Mouse (Mus musculus) gastrocnemius, postnatal 4 days (tissue): ENCODE results near the gene Plxna2. TPM values are rescaled to one million over a fixed set of nuclear protein-coding genes. Genes with fewer than 3 reads are reported as not detected.
A peak's percentile ranks its signal among the peaks of the same experiment; 100 is the strongest.

Experiments used
- DNase-seq, 2 experiments: peaks; one replicate each; pipeline ENCODE4 v3.0.0; 2021 to 2022; ENCODE audit warnings: low spot score in 2 of 2, mixed read lengths in 2 of 2
- long read RNA-seq, 2 experiments: library from polyadenylated mRNA; stranded (forward); transcript quantifications; one replicate each; pipeline ENCODE4 v2.0.0; 2021
- total RNA-seq, 2 experiments: library from RNA; stranded (reverse); gene quantifications; 2 replicates each; pipeline ENCODE4 v1.2.3; 2021

The Plxna2 gene
- total RNA-seq, result 10 to 100 TPM; 27.2 to 31.9 TPM
- long read RNA-seq, experiment 1, full-length matches to known transcripts, result 1 of 7 reads
- long read RNA-seq, experiment 1, partial matches to known transcripts, result 3 of 7 reads
- long read RNA-seq, experiment 1, other reads (novel, unspliced or antisense), result 3 of 7 reads
- long read RNA-seq, experiment 2, full-length matches to known transcripts, result 3 of 9 reads
- long read RNA-seq, experiment 2, partial matches to known transcripts, result 3 of 9 reads
- long read RNA-seq, experiment 2, other reads (novel, unspliced or antisense), result 3 of 9 reads

DNA sequence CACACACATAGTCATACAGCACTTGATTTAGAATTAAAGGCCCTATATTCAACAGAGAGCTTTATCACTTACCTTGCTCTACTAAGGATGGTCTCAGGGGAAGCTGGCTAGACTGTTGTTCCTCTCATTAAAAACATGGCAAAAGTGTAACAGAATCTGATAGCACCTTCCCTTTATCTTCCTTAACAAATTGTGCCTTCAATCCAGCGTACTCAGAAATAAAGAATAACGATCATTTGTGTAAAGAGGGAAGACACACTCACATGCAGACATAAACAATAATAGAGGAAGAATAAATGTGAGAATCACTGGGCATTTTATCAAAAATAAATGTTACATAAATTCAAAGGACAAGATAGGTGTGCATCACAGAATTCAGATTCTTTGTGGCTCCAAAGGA, at the start of gene Plxna2:
Gene Plxna2, plus strand, starts transcription at position 301 of the 400 bp plus-strand sequence.
- no peak for DNase-seq

DNA sequence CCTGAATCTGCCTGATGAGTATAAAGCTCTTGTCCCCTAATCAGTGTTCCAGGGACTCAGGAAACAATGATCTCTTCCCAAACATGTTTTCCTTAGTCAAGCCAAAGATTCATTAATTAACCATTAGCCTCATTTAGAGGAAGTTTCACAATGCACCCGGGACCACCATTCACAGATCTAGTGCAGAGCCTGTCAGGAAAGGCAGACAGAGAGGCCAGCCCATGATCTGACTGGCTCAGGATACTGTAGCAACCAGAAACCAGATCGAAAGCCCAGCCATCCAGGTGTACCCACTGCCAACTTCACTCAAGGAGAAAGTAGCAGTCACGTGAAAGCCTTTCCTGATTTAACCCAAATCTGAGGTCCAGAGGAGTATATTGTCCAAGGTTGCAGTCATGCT, 44.1 kb upstream of the Plxna2 start:
- DNase-seq, result no peak

DNA sequence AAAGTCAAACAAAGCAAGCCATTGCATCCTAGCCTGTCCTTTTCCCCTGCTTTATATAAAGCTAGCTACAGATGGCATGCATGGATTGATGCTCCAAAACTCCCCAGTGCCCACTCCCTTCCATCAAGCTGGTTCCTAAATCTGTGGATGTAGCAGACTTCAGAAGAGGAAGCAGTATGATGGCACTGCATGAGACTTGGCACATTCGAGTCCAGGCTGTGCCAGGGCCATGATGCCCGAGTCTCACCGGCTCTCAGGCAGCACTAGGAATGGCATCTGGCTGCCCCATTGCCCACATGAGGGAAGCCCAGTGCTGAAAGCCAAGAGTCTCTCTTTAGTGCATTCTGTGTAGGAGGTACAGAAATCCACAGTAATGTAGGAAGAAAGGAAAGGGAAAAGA, 39.7 kb upstream of the Plxna2 start:
- no peak for DNase-seq

DNA sequence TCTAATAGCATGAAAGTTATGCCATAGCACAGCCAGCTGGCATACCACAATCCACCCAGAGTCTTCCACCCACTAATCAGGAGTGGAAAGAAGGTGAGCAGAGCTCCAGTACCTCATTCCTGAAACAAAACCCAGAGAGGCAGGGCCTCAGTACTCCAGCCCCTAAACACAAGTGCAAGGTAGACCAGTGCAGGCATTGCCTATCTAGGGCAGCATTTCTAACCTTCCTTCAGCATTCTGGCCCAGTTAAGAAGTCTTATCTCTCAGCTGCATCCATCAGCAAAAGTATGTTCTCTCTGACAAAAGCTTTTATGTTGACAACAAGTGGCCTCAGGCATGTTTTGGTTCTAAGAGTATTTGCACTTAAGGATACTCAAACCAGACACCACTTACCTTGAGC, 37.5 kb upstream of the Plxna2 start:
- no peak for DNase-seq

DNA sequence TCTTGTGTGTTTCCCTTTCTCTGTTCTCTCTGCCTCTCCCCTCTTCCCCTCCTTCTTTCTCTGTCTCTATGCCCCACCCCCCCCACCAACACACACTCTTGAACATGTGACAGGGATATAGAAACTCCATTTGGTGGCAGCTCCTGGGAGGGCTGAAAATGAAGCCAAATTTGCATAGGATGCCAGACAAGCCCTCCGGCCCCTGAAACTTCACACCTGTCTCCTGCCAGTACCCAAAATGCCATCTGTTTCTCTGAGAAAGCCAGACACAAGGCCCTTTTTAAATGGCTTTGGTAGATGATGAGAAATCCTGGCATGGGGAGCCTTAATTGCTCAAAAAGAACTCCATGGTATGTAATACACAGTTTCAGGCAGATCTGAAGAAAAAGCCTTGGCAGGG, 31.3 kb upstream of the Plxna2 start:
- DNase-seq, result no peak

DNA sequence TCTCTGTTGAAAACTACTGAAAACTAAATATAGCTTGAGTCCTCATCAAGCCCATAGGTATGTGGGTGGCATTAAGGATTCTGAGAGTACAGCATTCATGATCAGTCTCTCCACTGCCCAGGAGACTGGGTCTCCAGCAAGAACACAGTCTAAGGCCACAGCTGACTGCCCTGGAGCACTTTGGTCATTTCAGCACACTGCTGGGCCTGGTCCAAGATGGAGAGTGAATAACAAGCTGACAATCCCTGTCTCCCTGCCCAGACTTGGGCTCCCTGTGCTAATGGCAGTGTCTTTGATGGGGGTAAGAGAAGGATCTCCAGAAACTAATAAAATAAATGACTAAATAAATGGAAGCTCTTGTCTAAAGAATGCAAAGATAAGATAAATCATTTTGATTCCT, 30.5 kb upstream of the Plxna2 start:
- DNase-seq, result peak in 1 of 2 experiments; percentile 32

DNA sequence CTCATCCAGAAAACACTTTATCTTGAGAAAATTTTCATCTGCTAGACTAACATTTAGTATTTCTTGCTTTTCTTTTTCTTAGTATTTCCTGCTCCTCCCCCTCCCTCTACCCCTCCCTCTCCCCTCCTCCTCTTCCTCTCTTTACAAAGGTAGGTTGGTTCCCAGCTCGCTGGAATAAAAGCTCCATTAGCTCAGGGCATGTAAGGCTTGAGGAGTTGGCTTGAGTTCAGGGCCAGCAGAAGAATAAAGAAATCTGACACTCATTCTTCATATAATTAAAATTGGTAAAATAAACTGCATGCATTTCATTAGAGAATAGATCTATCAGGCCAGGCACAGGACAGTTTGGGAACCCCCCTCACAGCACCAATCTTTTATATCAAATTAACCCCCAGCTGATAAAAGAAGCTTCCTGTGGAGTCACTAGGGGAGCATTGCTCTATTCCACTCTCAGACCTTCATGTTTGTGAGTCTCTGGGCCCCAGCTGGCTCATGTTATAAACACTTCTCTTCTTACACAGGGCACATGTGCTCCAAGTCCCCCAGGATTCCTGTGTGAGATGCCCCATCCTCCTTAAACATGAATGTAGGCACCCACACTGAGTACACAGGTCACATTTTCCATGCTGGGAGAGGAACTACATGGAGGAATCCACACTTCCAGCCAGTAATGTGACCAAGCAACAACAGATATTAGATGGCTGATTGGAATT, 29.9 kb upstream of the Plxna2 start:
- no peak for DNase-seq

DNA sequence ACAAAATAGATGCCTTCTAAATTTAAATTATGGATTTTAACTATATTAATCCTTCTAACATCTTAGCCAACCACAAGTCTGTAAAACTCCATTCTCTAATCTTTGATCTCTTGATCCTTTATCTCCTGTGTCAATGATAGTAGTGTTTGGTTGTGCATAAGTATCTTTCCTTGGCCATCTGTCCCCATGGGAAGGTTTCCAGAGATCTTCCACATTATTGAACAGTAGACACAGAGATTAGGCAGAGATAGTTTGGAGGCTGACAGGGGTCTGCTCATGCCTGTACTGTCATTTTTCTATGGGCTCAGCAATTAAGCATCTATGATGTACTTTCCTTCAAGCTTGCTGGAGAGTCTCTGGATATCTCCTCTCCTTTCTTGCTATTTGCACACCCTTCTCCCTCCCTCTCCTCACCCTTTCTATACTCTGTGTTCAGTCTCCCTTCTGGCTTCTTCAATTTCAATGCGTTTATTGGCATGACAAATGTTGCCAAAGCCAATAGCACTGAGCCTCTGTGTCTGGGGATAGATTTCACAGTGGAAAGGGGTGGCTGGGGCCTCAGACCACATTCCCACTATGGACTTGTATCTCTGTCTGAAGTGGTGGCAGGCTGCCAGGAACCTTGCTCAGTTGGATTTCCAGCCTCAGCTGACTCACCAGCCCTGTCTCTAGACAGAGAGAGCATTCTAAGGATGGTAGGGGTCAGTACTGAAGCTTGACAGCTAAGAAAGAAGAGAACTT, 29.1 kb upstream of the Plxna2 start:
- DNase-seq, result peak in 1 of 2 experiments; percentile 61

DNA sequence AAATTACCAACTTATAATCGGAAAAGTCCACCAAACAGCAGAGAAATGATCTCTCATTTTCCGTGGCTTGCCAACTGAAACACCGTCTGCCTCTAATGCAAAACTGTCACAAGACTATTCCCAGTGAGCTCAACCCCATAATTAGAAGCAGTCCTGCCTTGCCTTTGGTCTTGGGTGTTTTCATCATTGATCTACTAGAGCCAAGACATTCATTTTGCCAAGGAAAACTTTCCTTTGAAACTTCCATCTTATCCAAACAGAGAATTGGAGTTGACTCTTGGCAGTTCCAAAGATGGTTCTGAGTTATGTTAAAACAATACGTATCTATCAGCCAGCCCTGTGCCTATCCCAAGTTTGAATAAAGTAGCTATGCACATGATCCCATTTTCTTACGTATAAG, 24.9 kb upstream of the Plxna2 start:
- DNase-seq, result no peak

DNA sequence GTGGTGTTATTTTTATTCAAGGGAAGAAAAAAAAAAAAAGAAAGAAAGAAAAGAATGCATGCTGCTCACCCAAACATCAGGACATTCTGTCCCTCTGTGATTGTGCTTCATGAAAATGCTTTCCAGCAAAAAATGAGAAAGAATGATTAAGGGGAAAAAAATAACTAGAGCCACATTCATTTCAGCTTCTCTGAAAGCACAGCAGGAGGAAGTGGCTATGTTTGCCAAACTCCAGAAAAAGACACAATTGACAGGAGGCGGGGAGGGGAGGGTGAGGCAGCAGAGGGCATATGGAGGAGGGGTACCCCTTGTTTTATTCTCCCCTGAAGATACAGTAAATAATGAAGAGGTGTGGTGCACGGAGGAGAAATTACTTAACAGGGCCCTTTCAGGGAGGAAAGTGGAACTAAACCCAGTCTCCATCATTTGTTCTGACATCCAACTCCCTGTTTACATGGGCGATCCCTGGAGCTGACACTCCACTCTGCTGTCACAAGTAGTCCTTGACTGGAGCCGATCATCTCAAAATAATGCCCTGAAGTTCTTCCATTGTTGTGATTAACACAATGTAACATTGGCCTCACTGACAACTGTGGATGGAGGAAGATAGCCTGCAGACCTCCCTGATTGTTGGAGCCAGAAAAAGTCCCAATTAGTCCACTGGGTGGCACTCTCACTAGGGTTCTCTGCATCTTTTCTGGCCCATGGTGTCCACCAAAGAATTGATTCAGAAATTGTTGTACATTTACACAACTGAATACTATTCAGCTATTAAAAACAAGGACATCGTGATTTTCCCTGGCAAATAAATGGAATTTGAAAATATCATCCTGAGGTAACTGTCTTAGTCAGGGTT, 10.4 kb upstream of the Plxna2 start:
- no peak for DNase-seq

DNA sequence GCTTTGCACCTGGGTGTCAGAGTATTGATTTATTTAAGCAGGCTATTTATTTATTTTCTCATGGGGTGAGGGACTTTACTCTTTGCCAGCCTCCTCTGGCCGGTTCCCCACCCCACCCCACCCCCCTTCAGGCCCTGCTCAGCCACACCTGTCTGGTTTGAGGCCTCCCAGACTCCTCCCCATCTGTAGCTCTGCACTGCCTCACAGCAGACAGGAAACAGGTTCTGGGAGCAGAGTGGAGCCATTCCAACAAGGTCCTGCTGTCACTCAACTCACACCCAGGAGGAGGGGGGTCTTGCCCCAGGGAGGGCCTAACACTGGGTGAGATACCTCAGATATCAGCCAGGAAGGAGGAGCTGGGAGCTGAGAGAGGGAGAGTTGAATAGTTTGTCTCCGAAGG, 7.5 kb upstream of the Plxna2 start:
- DNase-seq, result no peak

DNA sequence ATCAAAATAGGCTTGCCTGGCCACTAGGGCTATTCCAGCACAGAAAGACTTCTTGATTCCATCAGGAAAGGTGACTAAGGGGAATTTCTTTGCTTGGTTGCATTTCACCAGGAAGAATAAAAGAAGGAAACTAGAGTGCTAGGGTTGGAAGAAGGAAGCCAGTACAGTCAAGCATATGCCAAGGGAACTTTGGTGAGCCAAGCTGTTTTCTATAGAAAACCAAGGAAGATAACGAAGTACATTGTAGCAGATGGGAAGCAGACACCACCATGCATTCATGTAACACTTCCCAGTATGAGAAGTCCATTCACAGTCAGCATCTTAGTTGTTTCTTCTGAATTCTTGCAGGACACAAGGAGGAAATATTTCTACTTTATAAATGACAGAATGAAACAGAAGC, 5.4 kb upstream of the Plxna2 start:
- DNase-seq, result no peak

DNA sequence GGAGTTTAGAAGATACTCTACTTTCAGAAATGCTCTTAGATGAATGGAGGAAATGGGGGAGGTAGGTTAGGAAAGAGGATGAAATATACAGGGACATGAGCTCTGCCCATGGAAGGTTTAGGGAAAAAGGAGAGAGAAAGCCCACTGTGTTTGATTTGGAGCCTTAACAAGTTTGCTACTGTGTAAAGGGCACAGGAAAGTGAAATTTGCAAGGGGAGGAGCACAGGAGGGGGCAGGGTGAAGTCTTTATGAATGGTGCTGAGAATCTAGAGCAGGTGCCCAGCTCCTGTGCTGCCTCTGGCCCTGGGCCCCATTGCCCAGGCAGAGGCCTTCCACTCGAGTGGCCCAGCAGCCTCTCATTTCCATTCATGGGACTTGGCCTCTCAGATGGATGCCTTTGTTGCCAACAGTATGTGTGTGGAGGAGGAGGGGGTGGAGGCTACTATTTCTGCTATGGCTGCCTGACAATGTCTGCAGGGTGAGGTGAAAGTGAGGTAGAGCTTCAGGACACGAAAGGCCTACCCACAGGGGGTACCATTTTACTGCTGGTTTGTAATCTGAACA, 4.7 kb upstream of the Plxna2 start:
- no peak for DNase-seq

DNA sequence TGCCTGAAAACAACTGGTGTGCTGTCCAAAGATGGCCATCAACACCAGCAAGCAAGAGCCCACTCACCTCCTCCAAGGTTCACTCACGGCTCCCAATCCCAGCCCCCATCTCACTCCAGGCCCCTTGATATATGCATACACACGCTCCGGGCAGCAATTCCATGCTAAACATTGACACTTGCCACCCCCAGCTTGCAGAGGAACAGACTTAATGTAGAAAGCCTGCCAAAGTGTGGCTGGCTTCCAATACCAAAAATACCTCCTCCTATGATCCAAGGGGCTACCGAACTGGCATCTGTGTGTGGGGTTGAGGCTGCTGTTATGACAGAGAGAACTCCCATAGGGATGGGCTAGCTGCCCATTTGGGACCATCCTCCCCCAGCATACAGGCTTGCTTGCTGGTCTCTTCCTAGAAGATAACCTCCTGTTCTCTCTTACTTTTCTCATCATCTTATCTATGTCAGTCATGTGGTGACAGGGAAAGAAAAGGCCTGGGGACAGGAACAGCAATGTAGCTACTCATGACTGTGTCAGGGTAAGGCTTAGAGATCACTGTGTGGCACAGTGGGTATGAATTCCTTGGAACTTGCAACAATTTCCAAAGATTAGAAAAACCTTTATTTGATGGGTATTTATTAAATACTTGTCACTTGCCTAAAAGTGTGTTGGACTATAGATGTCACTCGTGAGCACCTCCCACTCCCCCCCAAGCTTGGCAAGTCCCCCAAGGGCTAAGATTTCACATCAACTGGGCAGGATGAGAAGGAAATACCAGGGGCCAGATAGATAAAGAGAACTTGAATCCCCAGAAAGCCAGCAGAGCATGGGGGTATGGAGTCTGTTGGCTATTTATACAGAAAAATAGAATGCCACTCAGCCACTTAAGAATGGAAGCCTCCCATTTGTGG, 3.8 kb upstream of the Plxna2 start:
- no peak for DNase-seq

DNA sequence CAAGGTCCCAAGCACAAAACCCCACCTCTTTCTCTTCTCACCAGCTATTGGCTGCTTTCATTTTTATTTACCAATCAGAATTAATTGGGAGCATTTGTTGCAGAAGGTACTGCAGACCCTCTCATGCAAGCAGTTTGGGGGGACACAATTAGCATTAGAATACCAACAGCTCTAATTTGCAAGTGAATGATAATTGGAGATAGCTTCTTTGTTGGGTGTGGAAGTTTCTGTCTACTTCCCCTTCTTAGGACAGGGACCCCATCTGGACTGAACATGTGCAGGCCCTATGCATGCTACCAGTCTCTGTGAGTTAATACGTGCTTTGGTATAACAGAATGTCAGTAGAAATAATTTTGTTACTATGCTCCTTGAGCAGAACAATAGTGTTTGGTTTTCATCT, 1.9 kb upstream of the Plxna2 start:
- DNase-seq, result no peak

DNA sequence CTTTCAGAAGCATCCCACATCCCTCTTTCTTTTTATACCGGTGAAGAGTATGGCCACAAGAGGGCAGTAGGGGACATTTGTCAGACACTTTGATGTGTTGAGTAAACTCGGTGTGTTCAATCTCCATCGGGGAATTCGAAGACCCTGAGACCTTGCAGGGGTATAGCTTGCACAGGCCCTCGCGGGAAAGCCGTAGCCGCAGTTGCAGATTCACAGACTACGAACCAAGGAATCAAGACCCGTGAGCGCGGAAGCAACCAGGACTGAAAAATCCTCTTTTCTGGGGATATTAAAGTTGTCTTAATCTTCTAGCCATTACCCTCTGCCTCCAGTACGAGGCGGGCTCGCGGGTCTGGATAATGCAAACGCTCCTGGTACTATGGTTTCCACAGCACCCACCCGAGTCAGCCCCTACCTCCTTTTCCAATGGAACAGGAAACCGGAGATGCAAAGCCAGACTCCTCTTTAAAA, 858 bp downstream of the Plxna2 start:
- DNase-seq, result peak; percentile 57 to 81

DNA sequence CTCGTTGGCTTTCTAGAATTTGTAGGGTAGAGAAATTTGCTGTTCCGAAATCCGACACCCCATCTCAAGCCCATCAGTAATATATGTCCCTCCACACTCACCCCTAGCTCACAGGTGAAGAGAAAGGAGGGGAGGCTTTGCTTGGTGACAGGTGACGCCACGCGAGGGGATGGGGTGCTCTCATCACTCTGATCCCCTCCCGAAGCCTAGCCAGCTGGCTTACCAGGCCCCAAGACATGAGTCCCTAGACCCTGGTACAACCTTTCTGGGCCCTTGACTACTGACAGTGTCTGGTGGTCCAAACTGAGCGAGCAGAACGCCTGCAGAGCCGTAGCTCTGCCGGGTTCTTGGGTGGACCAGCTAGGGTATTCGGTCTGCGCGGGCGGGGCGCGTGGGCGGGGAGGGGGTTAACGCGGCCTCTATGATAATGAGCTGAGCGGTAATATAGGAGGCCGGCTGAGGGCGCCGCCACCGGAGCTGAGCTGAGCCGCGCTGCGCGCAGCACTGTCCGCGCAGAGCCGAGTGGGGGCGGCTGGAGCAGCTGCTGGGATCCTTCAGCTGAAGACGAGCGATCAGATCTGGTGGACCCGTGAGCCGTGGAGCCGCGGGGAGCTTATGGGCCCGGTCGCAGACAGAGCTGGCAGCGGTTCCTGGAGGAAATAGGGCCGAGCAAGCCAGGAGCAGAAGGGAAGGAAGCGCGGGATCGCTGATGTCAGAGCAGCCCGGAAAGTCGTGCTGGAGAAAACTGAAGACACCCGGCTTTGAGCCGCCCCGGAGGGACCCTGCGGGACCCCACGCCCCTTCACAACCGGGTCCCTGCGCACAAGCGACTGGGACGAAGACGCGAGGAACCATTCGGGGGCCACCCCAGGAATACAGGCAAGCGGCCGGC, 1.6 kb downstream of the Plxna2 start:
- peak; percentile 74 to 88 for DNase-seq

DNA sequence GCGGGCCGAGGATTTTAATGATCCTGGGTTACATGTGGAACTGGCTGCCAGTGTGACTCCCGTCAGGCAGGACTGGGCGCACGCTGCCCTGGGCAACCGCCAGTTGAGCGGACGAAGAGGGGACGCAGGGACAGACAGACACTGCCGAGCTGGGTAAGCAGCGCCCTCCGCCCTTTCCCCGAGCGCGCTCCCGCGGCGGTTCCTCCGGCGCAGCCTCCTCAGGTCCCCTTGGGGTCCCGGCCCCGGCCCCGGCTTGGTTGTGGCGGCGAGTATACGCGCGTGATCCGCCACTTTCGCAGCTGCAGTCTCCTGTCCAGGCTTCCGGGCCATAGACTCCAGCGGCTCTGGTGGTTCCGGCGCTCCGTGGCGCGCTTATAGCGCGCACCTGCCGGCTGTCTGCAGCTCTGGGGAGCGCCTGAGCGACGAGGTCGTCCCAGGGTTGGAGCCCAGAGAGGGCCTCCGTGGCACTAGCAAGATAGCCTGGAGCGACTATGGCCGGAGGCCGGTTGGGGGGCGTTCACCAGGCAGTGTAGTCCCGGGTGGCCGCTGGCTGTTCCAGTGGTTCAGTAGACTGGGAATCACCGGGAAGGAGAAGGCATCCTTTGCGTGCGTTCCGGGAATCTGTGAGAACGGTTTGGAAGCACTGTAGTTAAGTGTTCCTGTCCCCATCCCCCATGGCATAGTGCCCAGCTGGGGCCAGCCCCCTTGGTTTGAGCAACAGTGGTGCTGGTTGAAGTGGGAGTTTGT, 2.4 kb downstream of the Plxna2 start:
- peak; percentile 40 to 62 for DNase-seq
